Mouse (Mus musculus) thymus, postnatal 4 days (tissue): ENCODE measurements at regions not wholly inside any gene's neighbourhood (a gene's known extent, or its start where the extent isn't known, plus 50 kb on each side); places are given as distances from the start of the nearest gene placed in this dataset.

Experiments
- DNase-seq: peaks from one replicate; pipeline ENCODE4 v3.0.0; 2021

GRCm38 (mm10) chr1:90470996-90471395 lies 131.8 kb upstream of the Cops8 start:
- no peak for DNase-seq

DNA sequence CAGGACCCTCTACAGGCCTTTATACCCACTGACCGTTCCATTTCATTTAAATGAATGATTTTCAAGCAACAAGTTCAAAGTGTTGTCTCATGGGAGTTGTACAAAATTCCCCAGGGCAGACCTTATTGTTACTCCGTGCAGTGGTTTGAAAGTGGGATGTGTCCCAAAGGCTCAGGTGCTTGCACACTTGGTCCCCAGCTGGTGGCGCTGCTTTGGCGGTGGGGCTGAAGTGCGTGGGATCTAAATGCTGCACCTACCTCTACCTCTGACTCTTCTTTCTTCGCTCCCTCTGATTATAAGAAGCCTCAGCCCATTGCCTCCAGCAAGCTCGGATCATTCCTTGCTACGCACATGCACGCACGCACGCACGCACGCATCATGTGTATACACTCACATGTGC lies 131.0 kb upstream of the Cops8 start:
- DNase-seq = peak; percentile 15

- no peak for DNase-seq
Measured at GRCm38 (mm10) chr1:90475060-90475813, 127.5 kb upstream of the Cops8 start.

DNA sequence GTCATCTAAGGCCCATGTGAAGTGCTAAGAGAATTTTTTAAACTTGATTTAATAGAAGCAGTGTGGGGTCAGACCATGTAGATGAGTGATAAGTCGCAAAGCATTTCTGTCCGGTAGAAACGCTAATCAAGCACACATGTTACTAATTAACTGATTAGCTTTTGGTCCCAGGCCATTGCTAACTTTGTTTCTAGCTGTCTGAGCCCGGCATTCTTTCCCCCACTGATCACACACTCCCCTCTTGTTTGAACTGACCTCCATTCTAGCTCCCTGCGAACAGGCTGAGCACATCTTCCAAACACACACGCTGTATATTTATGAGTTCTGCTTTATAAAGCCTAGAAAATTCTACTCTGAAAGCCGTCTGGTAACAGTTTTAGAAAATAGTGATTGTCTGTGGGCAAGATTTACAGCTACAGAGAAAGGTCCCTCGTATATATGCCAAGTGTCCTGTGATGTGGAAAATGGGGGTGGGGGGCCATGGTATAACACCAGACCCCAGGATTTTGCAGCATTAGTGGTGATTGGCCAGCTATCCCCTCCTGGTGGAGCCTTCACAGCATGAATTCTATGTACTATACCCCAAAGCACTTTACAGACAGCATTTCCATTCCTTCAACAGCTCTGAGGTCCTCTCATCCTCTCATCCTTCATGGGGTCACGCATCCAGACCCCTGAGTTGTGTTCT lies 126.1 kb upstream of the Cops8 start:
- DNase-seq = no peak

DNA sequence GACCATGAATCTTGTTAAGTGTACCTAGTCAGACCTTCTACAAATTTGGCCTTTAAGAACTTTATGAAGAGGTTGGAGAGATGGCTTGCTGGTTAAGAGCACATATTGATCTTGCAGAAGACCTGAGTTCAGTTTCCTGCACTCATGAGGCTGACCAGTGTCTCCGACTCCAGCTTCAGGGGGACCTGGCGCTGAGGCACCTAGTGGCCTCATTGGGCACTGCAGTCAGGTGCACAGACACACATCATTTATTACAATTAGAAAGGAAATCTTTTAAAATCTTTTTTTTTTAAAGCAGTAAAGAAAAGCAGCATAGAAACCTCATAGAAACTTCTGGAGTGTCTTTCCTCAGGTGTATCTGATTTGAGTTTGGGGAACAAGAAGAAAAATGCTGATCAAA lies 123.9 kb upstream of the Cops8 start:
- DNase-seq = no peak

GRCm38 (mm10) chr1:90481247-90481646 lies 121.5 kb upstream of the Cops8 start:
- DNase-seq = no peak

- no peak for DNase-seq
Measured at GRCm38 (mm10) chr1:90481708-90482107, 121.1 kb upstream of the Cops8 start.

- no peak for DNase-seq
Measured at GRCm38 (mm10) chr1:90486349-90486839, 116.4 kb upstream of the Cops8 start.

DNA sequence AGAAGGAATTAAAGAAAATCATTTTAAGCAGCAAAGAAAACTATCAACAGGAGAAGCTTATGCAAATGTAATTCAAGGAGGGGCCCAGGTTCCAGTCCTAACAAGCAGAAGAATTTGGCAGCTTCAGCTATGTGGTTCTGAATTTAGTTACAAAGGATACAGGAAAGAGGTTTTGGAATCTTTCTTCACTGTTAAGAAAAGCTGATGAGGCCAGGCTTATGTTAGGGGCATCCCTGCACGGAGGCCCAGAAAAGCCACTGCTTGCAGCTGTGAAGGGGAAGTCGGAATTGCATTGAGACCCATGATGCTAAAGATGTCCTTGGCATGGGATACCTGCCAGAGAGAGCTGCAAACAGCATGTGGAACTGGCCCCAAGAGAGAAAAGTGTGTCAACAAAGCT lies 114.9 kb upstream of the Cops8 start:
- no peak for DNase-seq

- DNase-seq = no peak
Measured at GRCm38 (mm10) chr1:90488991-90489390, 113.8 kb upstream of the Cops8 start.

DNA sequence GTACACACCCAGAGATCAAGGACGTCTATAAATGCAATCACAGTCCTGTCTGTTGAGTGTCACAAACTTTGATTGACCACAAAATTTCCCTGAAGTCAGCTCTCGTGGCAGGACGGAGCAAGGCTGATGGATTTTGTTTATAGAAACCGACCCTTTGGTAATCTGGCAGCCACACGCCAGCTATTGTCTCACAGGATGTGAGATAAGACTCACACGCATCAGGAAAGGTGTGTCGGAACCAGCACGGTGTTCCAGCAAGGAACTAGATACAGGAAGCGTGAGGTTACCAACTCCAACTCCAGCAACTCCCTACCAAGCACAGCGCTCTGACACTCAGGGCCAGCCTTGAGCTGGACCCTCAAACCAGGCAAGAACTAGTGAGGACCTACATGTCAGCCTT lies 112.4 kb upstream of the Cops8 start:
- DNase-seq = no peak

DNA sequence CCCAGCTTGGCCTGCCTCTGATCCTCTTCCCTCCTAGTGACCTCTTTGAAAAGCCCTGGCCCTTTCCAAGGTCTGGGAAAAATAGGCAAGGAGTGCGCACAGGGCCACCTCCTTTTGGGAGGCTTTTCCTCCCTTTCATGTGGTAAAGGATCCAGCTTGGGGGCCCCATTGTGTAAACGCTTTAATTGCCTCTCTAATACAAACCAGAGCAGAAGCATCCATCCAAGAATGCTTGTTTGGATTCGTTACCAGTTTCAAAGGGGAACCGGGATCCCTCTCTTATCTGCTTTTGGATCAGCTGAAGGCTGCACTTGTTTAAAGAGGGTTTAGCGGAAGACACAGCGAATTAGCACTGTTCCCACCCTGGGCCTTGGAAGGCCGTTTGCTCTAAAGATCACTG lies 109.3 kb upstream of the Cops8 start:
- no peak for DNase-seq

DNA sequence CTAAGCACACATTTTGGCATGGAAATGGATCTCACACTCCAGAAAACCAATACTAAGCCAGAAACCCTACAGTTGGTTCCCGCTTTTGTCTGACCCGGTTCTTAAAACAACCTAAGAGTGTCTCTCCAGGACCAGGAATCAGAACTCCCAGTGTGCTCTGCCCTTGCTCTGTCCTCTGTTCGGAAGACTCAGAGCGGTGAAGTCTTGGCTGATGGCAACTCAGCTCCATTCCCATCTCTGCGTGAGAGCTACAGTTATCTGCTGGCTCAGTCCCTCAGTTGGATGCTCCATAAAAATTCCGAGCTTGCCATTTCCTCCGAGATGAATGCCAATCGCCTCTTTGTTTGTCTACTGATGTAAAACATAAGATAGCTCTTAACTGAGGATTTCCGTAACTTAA lies 107.6 kb upstream of the Cops8 start:
- no peak for DNase-seq

DNA sequence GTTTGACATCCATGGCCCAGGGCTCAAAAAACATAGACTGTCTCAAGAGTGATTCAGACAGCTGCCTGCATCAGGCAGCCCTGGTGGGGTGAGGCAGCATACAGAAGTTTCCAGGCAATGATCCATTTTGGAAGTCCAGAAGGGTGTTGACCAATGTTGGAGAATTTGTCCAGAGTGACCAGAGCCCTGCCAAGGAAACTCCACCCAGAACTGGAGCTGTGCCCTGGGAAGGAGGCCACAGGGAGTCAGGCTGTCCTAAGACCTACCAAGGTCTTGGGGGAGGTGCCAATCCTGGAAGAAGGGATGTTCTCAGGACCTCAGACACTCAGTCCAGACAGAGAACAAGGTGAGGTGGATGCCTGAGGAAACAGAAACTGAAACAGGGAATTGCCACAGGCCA lies 105.2 kb upstream of the Cops8 start:
- no peak for DNase-seq

- no peak for DNase-seq
Measured at GRCm38 (mm10) chr1:90501373-90501772, 101.4 kb upstream of the Cops8 start.

DNA sequence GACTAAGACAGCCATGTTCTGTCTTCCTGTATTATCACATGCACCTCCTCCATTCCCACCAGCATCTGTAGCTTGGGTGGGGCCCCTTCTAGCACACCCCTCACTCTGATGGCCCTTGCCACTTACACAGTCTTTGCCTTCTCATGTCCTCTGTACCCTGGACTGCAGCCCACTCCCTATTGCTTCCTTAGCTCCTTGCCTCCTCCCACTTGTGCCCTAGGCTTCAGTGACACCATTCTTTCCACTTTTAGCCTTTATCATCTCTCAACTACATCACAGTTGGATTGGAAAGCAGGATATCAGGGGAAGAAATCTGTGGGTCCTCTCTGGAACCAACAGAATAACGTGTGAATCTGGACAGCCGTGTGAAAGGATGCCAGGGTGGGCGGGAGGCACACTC lies 100.4 kb upstream of the Cops8 start:
- no peak for DNase-seq

- DNase-seq = no peak
Measured at GRCm38 (mm10) chr1:90502771-90503540, 99.8 kb upstream of the Cops8 start.

DNA sequence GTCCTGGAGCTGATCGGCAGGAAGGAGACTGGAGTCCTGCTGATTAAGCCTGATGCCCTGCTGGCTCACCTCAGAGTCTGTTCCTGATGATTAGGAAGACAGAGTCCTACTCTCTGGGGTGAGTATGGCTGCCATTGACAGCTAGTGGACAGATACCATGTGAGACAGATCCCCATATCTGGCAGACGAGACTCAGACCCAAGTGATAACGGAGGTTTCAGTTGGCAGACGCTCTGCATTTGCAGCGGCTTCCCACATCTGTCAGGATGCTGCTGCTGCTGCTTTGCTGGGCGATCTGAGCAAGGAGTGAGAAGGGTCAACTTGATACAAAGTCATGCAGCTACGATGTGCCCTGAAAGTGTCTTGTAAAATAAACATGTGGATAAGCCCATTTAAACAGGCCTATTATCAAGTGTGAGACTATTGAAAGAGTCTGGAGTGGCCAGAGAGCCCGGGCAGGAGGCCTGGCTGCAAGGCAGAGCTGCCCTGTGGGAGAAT lies 98.1 kb upstream of the Cops8 start:
- DNase-seq = no peak

GRCm38 (mm10) chr1:90505599-90505998 lies 97.2 kb upstream of the Cops8 start:
- DNase-seq = peak; percentile 35

GRCm38 (mm10) chr1:90506582-90506981 lies 96.2 kb upstream of the Cops8 start:
- DNase-seq = no peak

GRCm38 (mm10) chr1:90509371-90509770 lies 93.4 kb upstream of the Cops8 start:
- DNase-seq = no peak

DNA sequence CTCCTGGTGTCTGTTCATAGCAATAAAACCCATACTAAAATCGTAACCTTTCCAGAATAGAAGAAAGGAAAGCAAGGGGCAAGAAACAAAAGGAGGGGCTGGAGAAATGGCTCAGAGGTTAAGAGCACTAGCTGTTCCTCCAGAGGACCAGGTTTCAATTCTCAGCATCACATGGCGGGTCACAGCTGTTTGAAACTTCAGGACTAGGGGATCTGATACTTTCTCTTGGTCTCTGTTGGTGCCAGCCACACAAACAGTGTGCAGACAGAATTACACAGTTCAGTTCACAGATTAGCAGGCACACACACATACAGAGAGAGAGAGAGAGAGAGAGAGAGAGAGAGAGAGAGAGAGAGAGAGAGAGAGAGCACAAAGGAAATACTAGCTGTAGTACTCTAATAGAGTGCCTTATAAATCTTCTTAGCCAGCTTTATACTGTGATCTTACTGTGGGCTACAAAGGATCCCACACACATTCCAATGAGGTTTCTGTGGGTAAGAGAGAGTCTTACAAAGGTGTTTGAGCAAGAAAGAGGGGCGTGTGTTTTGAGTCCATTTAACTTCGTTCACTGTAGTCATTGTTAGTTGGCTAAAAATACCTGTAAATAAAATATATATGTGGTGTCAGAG lies 89.2 kb upstream of the Cops8 start:
- DNase-seq = no peak

DNA sequence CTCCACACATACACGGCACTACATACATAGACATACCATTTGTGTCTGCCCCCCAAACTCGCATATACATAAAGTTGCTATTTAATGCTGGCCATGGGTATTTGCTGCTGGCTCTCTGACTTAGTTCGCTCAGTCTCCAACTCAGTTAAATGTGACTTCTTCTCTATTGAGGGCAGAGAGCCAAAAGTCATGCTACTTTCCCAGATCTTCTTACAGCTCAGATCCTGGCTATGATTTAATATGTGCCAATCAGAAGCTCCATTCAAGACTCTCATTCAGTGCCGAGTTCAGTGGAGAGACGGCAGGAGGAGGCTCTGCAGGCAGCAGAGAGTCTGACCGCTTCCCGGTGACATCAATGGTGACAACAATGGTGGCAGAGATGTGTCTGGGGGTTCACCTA lies 88.6 kb upstream of the Cops8 start:
- no peak for DNase-seq
